Mouse (Mus musculus) c-Kit-positive CD71-positive TER-119-positive erythroid progenitor cells, embryonic 14.5 days (primary cell): ENCODE data around the gene Timm10b.

Experiments used
- DNase-seq: peaks from one replicate; pipeline ENCODE4 v3.0.0-alpha.2; 2013; ENCODE audit warnings: low spot score

Timm10b gene

GRCm38 (mm10) chr7:105640894-105641255 lies 1.0 kb downstream of the Timm10b start:
- no peak for DNase-seq

GRCm38 (mm10) chr7:105641936-105642335 lies 2.1 kb downstream of the Timm10b start:
- no peak for DNase-seq

GRCm38 (mm10) chr7:105650639-105651435 lies 11.0 kb downstream of the Timm10b start, which contains the start of gene Dnhd1:
Gene Dnhd1 (plus strand): TSS chr7:105650827.
- DNase-seq, result peak; percentile 58

GRCm38 (mm10) chr7:105685541-105686197 lies 45.8 kb downstream of the Timm10b start:
- no peak for DNase-seq

GRCm38 (mm10) chr7:105690875-105691274 lies 51.0 kb downstream of the Timm10b start:
- no peak for DNase-seq
